ENCODE assay signal across 8 mouse cellular contexts in genomic region chr19:16372752-16373486, GRCm38 (mm10).
A peak's percentile ranks its signal among the peaks of the same experiment; 100 is the strongest.
DNase-seq lines count a peak whose midpoint lies in the region; ATAC-seq lines count a peak whose summit lies in the region.

No protein-coding gene starts in this region.

- no peak overlapping the region for H3K27ac ChIP-seq in forebrain, embryonic 11.5 days (ENCODE audit: low read depth, low read length)
- no peak overlapping the region for H3K27ac ChIP-seq in limb, embryonic 13.5 days

- H3K9me3 ChIP-seq in forebrain, embryonic 11.5 days (ENCODE audit: control insufficient read depth, low read length), result no peaks in the 10 kb centered on the region
- H3K9me3 ChIP-seq in limb, embryonic 13.5 days, result no peaks in the 10 kb centered on the region

- no peak overlapping the region for H3K4me2 ChIP-seq in forebrain, embryonic 11.5 days (ENCODE audit: low read depth, low read length, severe bottlenecking)
- no peak overlapping the region for H3K4me2 ChIP-seq in limb, embryonic 13.5 days (replicated peaks)

- no peaks in the 10 kb centered on the region for H3K27me3 ChIP-seq in forebrain, embryonic 11.5 days (ENCODE audit: control insufficient read depth, insufficient read depth, low read length)
- no peaks in the 10 kb centered on the region for H3K27me3 ChIP-seq in limb, embryonic 13.5 days

- 0 out of 2 replicates have a peak, but pooled peaks have one; percentile 44 for ATAC-seq in forebrain, embryonic 11.5 days (replicated peaks; ENCODE audit: low FRiP score)
- peak; percentile 78 for ATAC-seq in limb, embryonic 13.5 days (ENCODE audit: low FRiP score, low read depth)
- ATAC-seq in monocyte, adult 5-6 weeks (replicated peaks; ENCODE audit: insufficient number of reproducible peaks, low FRiP score, low TSS enrichment, poor library complexity, severe bottlenecking), result 0 out of 2 replicates have a peak, but pooled peaks have one; percentile 47
- ATAC-seq in erythroblast, adult 5-6 weeks (replicated peaks; ENCODE audit: low FRiP score, poor library complexity, severe bottlenecking), result no peak

- intact Hi-C loops in left cerebral cortex, postnatal 14 days (cut with DNase I), result no loop called here
- intact Hi-C loops in left cerebral cortex, postnatal 36 days (cut with DNase I), result no loop called here

- peaks cover 12% of the 10 kb centered on the region; the same call in 1 of the 2 replicates for H3K4me1 ChIP-seq in forebrain, embryonic 11.5 days (replicated peaks; ENCODE audit: control insufficient read depth, insufficient read depth, low read length)
- H3K4me1 ChIP-seq in limb, embryonic 13.5 days, result peaks cover 39% of the 10 kb centered on the region

- WGBS in forebrain, embryonic 11.5 days, result 69% methylated on average over 9 of the region's 9 CpGs
- WGBS in limb, embryonic 13.5 days, result 53% methylated on average over 9 of the region's 9 CpGs

- H3K4me3 ChIP-seq in forebrain, embryonic 11.5 days (ENCODE audit: low read depth, low read length), result no peak overlapping the region
- H3K4me3 ChIP-seq in limb, embryonic 13.5 days, result no peak overlapping the region

- no peaks in the 10 kb centered on the region for H3K36me3 ChIP-seq in forebrain, embryonic 11.5 days (ENCODE audit: control insufficient read depth, insufficient read depth, low read length)
- H3K36me3 ChIP-seq in limb, embryonic 13.5 days, result no peaks in the 10 kb centered on the region

- H3K9ac ChIP-seq in forebrain, embryonic 11.5 days (ENCODE audit: low read length), result no peak overlapping the region
- no peak overlapping the region for H3K9ac ChIP-seq in limb, embryonic 13.5 days

- peak; percentile 20 to 51 for DNase-seq in left cerebral cortex, postnatal 14 days (ENCODE audit: low spot score in 2 of 2)
- no peak for DNase-seq in left cerebral cortex, postnatal 36 days (ENCODE audit: low spot score in 2 of 2)
- no peak for DNase-seq in forebrain, embryonic 11.5 days (ENCODE audit: low spot score)
- no peak for DNase-seq in adrenal gland, postnatal 4 days (ENCODE audit: low spot score in 2 of 2)
- no peak for DNase-seq in cerebellum, postnatal 10 days

Comparison
In these comparisons a context has a peak if more than half of its experiments do, and no peak if none do; other contexts are left out.
1. DNase-seq: peak in left cerebral cortex, postnatal 14 days (2 of 2); none in left cerebral cortex, postnatal 36 days (0 of 2), forebrain, embryonic 11.5 days (single experiment), adrenal gland, postnatal 4 days (0 of 2) and cerebellum, postnatal 10 days (0 of 2).